Mouse (Mus musculus) frontal cortex, postnatal 36 days (tissue): ENCODE measurements around the gene Ace3.
"Not testable (repeated sequence)": the region's sequence is repeated elsewhere in the genome, so short reads cannot be mapped to it uniquely, and the experiment has no call there.

ENCODE experiments used
- DNase-seq, 2 experiments: peaks; one replicate each; pipeline ENCODE4 v3.0.0; 2022; ENCODE audit warnings: low spot score in 2 of 2

Ace3 gene

DNA sequence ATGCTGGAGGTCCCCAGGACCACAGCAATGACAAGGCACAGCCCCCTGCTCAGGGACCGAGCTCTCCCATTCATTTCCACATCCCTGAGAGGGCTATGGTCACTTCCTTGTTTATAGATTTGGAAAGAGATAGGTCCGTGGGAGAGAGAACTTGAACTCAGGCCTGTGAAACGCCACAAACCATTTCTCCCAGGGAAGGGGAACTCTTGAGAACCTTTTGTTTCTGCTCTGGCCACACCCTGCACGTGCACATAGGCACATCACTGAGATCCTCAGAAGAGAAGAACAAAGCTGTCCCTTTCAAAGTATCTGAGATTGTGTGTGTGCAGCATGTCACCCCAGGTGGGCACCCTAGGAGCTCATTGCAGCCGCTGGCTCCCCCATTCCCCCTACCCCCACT lies 15.8 kb upstream of the Ace3 start:
- DNase-seq, result no peak

DNA sequence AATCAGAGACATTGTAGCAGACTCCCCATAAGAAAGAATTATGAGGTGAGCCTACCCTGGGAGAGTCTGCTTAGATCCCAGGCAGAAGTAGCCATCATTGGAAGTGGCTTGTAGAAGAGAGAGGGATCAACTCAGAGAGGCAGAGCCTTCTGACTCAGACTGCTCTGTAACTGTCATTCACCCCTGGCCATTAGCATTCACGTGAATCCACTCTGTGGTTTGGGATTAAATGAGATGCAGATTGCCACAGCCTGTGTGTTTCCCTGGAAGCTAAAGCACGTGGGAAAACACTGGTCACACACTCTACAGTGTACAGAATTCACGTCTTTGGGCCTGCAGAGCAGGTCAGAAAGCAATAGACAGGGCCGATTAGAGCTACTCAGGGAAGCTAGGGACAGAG lies 10.0 kb upstream of the Ace3 start:
- DNase-seq, result no peak

DNA sequence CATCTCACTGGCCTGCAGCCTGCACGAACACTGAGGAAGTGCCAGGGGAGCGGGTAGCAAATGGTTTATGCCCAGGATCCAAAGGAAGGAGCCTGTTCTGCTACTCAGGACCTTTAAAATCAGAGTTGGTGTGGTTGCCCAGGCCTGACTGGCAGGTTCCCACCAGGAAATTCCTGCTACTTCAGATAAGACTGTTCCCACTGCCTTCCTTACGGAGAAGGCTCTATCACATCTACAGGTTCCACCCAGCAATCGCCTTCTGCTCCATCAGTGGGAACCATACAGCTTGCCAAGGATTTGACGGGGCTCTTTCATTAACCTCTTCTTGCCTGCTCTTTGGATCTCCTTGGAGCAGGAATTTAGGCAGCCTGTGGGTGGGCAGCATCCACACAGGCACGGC lies 7.0 kb upstream of the Ace3 start:
- no peak for DNase-seq

DNA sequence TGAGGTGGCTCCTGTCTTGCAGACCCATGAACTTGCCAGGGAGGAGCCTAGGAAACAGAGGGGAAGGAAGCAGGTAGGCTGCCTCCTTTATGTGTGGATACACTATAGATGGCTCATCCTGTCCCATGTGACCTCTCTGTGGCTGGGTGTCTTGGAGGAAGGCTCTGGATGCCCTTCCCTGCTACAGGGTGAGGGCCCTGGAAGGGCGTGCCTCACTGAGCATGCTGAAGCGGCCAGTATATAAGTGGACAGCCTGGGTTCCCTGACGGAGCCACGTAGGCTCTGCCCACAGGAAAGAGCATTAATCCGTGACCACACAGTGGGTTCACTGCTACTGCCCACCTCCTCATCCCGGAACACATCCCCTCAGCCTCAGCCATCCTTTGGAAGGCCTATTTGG lies 5.0 kb upstream of the Ace3 start:
- no peak for DNase-seq

DNA sequence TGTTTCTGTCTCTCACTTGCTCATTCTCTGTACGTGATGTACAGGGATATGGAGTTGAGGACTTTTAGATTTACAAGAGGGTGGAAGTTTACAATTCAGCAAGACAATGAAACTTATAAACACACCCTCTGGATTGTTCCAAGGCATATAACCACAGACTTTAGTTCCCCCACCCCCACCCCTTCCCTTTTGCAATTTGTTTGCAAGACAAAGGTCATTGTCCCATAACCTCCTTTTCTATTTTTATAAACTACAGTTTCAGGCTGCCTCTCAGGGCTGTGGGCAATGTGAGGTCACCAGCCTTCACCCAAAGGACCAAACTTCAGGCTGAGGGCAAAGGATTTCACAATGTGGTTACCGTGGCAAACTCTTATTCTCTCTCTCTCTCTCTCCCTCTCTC lies 4.2 kb upstream of the Ace3 start:
- no peak for DNase-seq

DNA sequence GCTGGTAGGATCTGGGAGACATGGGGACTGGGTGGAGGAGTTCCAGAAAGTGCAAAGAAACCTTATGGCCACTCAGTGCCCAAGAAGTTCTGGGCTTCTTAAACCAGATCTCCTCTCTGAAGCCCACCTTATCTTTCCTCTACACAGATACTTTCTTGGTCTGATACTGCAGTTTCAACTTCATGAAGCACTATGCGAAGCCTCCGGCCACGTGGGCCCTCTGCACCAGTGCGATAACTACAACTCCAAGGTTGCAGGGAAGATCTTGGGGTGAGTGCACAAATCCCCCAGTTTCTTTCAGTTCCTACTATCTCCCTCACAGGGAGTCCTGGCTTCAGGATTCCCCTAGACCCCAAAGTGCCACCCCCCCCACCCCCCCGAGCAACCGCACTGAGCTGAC lies 5.6 kb downstream of the Ace3 start:
- DNase-seq, result no peak

DNA sequence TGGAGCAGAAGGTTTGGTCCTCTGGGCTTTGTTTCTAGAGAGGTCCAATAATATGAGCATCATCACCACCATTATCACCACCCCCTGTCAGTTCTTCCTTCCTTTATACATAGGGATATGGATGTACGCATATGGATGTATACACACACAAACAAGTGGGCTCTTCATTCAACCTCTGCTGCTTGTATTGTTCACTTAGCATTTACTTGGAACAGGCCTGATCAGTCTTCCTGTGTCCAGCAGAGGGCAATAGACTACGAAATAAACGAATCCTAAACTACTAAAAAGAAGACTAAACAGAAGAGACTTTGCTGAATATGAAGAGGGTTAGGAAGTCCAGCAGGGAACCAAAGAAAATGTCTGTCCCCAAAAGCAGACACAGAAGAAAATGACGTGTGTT lies 7.2 kb downstream of the Ace3 start:
- DNase-seq, result peak in 1 of 2 experiments; percentile 43

DNA sequence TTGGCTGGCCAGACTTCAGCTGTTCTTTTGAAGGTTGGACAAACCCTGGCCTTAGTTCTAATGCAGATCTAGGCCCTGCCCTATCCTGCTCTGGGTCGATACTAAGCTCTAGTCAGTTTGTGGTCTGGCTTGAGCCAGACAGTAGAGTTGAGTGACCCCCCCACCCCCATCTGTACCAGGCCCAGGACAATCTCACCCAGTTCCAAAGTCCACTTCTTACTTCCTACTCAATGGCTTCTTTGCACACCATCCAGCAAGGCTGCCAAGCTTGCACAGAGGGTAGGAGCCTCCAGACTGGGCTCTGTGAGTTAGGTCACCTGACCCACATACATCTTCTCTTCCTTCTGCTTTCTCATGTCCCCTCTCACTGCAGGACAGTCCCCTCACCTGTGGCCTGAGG lies 10.1 kb downstream of the Ace3 start:
- no peak for DNase-seq

DNA sequence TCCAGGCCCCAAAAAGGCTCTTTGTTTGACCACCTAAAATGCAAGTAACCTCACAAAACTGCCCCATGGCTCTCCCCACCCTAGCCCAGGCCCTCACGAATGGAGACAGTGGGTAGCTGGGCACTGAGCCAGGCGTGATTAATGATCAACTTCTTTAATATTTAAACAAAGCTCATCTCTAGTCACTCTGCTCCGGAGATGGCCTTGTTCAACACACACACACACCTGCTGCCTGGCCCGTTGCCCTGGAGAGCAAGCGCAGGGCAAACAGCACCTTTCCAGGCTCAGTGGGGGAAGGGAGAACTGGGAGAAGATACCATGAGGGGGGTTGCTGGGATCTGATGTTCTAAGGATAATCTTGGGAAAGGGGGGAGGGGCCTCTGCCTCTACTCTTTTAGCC lies 11.5 kb downstream of the Ace3 start:
- no peak for DNase-seq

DNA sequence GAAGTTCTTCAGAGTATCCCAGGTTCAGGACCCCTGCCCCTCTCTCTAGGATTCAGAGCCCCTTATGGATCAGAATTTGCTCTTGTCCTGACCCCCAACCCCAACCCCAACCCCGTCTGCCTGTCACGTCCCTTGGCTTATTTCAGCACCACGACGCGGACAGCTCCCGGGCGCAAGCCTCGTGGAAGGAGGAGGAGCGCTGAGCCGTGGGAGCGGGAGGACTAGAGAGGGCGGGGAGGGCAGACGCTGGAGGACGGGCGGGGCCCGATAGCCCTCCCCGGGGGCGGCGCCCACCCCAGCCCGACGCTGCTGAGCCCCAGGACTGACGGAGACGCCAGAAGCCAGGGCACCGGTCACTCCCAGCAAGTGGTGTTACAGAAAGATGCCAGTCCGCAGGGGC lies 13.3 kb downstream of the Ace3 start, which contains the start of gene Kcnh6:
Gene Kcnh6 (plus strand): TSS at position 304 of the 400 bp plus-strand sequence.
- DNase-seq, result no peak

DNA sequence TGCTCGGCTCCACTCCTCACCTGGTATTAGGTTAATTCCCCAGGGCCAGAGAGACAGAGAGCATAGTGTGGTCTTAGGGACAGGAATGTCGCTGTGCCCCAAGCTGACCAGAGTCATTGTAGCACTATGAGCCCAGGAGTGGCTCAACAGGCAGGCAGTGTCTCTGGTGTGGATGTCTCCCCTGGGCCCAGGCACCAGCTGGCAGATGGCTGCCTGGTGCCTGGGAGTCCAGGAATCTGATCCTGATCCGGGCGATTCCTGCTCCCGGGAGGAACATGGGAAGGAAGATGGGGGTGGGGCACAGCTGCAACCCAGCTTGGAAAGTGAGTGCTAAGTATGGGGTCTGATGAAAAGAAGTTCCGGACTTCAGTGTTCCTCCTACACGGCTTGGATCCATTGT lies 18.2 kb downstream of the Ace3 start:
- DNase-seq, result no peak

DNA sequence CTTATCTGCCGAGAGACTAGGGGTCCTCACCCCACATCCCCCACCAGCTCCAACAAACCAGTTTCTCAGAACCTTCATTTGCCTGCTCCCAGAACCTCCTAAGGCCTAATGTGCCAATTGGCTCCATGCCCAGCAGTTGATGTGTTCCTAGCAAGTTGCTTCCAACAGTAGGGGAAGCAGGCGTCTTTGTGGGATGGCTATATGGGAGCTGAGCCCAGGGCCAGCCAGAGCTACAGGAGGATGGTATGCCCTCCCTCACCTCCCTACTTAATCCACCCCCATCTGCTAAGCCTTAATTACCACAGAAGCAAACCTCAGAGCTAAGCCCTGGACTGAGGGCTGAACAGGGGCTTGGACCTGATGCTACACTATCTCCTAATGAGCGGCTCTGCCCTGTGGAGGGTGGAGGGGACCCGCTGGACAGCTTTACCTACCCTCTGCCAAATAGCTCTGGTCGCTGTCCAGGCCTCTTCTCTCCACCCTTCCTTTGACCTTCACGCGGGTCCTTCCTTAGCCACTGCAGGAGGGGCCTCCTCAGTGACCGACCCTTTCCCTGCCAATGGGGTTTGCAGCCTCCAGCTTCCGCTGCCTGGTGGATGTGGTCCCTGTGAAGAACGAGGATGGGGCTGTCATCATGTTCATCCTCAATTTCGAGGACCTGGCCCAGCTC lies 19.2 kb downstream of the Ace3 start:
- DNase-seq, result peak in 1 of 2 experiments; percentile 51

DNA sequence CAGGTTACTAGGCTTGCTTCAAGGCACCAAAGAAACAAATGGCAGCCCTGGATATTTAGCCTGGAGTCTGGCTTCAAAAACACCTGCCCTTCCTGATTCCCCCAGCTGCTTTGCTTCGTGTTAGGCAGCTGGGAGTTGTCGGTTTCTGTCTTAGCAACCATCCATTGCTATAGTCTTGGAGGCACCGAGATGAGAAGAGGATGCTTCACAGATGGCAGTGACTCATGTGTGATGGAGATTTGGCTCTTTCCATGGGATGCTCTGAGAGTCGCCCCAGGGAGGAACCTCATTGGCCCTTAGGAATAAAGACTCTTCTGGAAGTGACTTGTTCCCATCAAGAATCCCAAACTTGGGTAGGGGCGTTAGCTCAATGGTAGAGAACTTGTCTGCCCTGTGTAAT lies 22.0 kb downstream of the Ace3 start:
- DNase-seq, result peak in 1 of 2 experiments; percentile 28

DNA sequence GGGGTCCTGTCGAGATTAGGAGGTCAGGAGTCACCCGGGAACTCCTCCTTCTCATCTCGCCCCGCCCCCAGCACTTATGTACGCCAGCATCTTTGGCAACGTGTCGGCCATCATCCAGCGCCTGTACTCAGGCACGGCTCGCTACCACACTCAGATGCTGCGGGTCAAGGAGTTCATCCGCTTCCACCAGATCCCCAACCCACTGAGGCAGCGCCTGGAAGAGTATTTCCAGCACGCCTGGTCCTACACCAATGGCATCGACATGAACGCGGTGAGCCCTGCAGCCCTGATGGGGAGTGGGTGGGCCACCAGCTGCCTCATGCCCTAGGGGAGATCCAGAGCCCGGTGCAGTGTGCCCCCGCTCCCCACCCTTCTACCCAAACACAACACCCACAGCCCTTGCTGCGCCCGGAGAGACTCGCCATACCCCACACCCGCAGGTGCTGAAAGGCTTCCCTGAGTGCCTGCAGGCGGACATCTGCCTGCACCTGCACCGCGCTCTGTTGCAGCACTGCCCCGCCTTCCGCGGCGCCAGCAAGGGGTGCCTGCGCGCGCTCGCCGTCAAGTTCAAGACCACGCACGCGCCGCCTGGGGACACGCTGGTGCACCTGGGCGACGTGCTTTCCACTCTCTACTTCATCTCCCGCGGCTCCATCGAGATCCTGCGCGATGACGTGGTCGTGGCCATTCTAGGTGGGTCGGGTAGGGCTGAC lies 25.7 kb downstream of the Ace3 start:
- DNase-seq, result peak; percentile 58 to 61

DNA sequence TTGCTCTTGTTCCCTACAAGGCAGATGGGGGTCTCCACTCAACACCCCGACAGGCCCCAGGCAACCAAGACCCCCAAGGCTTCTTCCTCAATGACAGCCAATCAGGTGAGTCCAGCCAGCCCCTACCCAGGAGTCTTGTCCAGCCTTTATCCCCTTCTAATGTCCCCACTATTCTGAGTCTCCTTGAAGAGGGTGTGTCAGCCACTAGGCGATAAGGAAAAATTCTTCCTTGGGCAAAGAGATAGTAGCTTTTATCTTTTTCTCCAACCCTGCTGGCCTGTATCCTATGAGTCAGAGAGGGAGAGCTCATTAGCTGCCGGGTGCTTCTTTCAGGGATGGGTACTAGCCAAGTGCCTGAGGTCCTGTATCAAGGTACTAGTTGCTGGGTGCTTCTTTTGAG lies 31.3 kb downstream of the Ace3 start:
- DNase-seq, result no peak

DNA sequence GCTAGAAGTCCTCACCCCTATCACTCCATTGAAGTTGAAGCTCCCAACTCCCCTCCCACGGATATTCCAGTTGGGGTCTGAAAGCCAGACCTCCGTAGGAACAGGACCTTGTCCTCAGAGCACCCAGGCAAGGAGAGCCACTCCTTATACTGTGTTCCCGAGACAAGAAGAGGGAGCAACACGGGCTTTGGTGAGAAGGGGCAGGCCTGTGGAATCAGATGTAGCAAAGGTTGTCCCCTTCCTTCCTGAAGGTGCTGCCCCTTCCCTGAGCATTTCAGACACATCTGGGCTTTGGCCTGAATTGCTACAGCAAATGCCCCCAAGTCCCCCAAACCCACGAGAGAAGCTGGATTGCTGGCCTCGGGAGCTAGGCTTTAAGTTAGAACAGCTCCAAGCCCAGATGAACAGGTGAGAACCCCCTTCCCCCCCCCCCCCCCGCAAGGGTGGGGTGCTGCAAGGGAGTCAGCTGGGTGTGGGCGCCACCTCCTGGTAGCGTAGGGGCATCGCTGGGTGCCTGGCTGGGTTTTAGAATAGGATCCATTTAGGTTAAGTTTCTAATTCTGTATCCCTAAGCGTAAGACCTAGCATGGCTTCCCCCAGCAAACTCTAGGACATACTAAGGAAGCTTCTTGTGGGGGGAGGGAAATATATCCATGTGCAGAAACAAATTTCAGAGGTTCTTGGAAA lies 32.1 kb downstream of the Ace3 start:
- peak; percentile 69 to 77 for DNase-seq

DNA sequence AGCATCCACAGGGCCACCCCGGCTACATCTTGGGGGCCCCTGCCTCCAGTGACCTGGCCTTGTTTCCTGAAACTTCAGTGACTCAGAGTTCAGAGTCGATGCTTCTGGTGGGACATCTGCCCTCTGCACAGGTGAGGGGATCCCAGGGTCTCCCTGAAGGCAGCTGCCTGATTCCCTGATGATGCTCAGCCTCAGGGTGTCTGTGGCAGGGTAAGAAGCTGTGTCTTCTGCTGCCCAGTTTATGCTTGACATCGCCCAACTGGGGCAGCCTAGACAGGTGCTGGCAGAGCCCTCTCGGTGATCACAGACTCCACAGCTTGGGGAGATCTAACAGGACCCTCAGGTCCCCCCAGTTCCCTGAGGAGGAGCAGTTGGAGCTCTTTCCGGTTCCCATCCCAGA lies 33.1 kb downstream of the Ace3 start:
- DNase-seq, result no peak

DNA sequence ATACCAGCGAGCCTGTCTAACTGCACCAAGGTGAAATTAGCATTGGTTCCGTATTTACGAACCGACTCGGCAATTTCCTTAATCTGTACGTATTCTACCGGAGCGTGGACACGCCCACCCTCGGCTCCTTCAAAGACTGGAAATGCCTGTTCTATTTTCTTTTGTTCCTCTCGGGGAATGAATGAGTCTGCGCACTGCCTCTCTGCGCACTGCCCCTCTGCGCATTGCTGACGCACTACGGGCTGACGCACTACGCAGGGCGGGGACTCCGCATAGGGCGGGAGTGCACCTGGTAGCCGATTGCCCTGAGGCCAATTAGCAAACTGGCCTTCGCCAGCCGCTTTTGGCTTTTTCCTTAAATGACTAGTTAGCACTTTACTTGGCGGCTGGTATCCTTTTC lies 37.6 kb downstream of the Ace3 start:
- not testable (repeated sequence) for DNase-seq

DNA sequence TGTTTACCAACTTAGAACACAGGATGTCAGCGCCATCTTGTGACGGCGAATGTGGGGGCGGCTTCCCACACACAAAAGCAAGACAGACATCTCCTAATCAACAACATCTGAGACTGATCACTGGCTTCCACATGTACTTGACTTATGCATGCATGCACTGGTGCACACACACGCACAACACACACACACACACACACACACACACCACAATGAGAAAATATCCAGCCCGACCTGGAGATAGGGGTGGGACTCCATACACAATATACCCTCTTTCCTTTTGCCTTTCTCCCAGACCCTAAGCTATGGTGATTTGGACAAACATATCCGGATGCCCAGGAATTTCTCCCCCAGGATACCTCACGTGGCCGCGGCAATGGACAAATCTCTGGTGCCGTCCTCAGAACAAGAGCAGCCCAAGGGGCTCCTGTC lies 39.0 kb downstream of the Ace3 start:
- no peak for DNase-seq

DNA sequence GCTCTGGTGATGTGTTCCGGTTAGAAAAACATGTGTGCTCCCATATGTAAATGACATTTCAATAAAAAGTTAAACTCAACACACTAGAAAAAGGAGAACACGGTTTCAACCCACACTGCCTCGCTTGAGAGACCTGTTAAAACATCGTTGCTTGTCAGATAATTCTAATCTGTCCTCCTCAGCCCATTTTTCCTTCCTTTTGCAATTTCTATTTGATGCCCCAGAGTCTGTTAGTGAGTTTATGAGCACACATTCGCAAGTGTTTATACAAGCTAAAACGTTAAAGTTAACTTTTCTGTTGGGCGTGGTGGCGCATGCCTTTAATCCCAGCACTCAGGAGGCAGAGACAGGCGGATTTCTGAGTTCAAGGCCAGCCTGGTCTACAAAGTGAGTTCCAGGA lies 40.5 kb downstream of the Ace3 start:
- DNase-seq, result no peak

DNA sequence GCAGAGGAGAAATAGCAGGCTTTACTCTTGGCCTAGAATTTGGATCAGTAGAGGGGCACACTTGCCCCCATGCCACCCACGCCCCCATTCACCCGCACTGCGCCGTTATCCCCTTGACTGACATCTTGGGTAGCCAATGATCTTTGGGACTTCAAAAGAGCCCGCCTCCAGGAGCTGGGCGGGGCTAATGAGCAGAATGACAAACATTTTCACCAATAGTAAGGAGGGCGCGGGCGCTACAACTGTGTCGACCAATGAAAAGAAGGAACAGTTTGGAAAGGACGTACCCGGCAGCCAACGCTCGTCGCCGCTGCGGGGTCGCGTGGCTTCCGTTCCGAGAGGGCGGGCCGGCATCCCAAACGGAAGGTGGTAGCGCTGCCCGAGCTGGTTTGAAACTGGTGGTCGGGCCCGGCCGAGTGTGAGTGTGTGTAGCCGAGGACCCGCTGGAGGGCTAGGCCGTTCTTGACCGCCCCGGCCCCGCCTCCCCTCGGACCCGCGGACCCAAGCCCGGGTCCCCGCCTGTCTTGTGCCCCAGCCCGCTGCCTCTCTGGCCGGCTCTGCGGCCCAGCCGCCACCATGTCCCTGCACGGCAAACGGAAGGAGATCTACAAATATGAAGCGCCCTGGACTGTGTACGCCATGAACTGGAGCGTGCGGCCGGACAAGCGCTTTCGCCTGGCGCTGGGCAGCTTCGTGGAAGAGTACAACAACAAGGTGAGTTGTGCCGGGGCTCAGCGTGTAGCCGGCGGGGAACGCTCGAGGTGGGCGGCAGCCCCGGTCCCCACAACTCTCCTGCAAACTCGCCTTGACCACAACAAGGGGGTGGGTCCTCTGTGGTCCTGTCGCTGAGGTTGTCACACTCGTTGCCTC lies 42.3 kb downstream of the Ace3 start, which contains the start of gene Dcaf7:
Gene Dcaf7 (plus strand): TSS at position 325 of the 870 bp plus-strand sequence.
- peak; percentile 100 for DNase-seq

DNA sequence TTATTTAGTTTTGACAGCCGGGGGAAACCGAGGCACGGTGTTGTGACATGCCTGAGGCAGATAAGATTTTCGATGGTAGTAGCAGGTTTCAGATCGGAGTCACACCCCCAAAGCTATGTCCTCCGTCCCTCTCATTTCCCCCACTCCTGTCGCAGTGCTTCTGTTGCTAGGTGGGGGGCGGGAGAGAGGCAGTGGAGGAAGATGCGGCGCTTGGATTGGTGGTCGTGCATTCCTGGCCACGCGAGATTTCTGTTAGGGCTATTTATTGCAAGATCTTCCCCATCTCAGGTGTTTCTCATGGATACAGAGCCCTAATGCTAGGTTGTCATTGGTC lies 42.9 kb downstream of the Ace3 start:
- DNase-seq, result peak; percentile 53 to 83
